Mouse (Mus musculus) CH12.LX (cell line): ENCODE results near the gene Txn2. TPM values are rescaled to one million over a fixed set of nuclear protein-coding genes. Genes with fewer than 3 reads are reported as not detected.

Experiments
- DNase-seq: peaks from one replicate; pipeline ENCODE4 v3.0.0-alpha.2; 2013; ENCODE audit errors: extremely low read depth
- H3K27ac ChIP-seq: 2 replicates; pipeline ENCODE4 v1.5.1; 2012; ENCODE audit warnings: low read depth, mild to moderate bottlenecking, control low read depth, moderate library complexity; ENCODE audit not compliant: insufficient read depth
- H3K27me3 ChIP-seq: replicated peaks from 2 replicates; pipeline ENCODE3; 2012; ENCODE audit warnings: inconsistent platforms
- H3K36me3 ChIP-seq, 2 experiments: replicated peaks in 1 of 2; 2 replicates each; pipeline versions ENCODE3 to v1.6.1; 2012; ENCODE audit warnings: inconsistent platforms in 1 of 2, low read length in 1 of 2, mild to moderate bottlenecking in 1 of 2, mixed read lengths in 1 of 2, moderate library complexity in 1 of 2; ENCODE audit not compliant: control insufficient read depth in 1 of 2, insufficient read depth in 1 of 2
- H3K4me1 ChIP-seq, 2 experiments: 2 replicates each; pipeline ENCODE4 v1.6.1; 2012; ENCODE audit warnings: inconsistent platforms in 1 of 2, moderate library complexity in 1 of 2; ENCODE audit not compliant: insufficient read depth in 2 of 2, control insufficient read depth in 1 of 2
- H3K4me2 ChIP-seq: 2 replicates; pipeline ENCODE4 v1.6.1; 2012; ENCODE audit warnings: low read depth, mild to moderate bottlenecking, control low read depth; ENCODE audit not compliant: poor library complexity, insufficient read depth, severe bottlenecking
- H3K4me3 ChIP-seq, 3 experiments: fragments of 150-350 bp in 1 of 3; sonication (generic) in 1 of 3; replicated peaks in 1 of 3; 2 replicates each; pipeline versions ENCODE3 to v1.5.1; 2011 to 2012; ENCODE audit warnings: low read depth in 2 of 3, low read length in 2 of 3, mild to moderate bottlenecking in 2 of 3, moderate library complexity in 2 of 3, control low read depth in 1 of 3, improper control_type of control experiment in 1 of 3, inconsistent platforms in 1 of 3, mixed read lengths in 1 of 3; ENCODE audit not compliant: poor library complexity in 1 of 3
- H3K79me2 ChIP-seq: replicated peaks from 2 replicates; pipeline ENCODE4 v1.6.1; 2012; ENCODE audit warnings: mild to moderate bottlenecking, moderate library complexity; ENCODE audit not compliant: control insufficient read depth, poor library complexity, insufficient read depth, severe bottlenecking; ENCODE audit errors: extremely low read depth
- H3K9ac ChIP-seq: 2 replicates; pipeline ENCODE4 v1.6.1; 2012; ENCODE audit warnings: low read depth, mild to moderate bottlenecking, control low read depth, moderate library complexity; ENCODE audit not compliant: insufficient read depth
- H3K9me3 ChIP-seq: replicated peaks from 2 replicates; pipeline ENCODE3; 2012; ENCODE audit warnings: low read length, inconsistent platforms, mixed read lengths
- CHD1 ChIP-seq: IDR thresholded peaks from 2 replicates; pipeline ENCODE4 v1.6.1; 2012; ENCODE audit warnings: low read depth, low read length, improper control_type of control experiment, inconsistent platforms
- CHD2 ChIP-seq: IDR thresholded peaks from 2 replicates; pipeline ENCODE4 v1.6.1; 2011; ENCODE audit warnings: low read length, improper control_type of control experiment
- CTCF ChIP-seq, 2 experiments: IDR thresholded peaks in 1 of 2; conservative IDR thresholded peaks in 1 of 2; 2 replicates each; pipeline ENCODE4 v1.5.1; 2011 to 2012; ENCODE audit warnings: low read depth in 2 of 2, low read length in 2 of 2, improper control_type of control experiment in 1 of 2, inconsistent platforms in 1 of 2, mild to moderate bottlenecking in 1 of 2, moderate library complexity in 1 of 2
- IRF4 ChIP-seq: IDR thresholded peaks from 2 replicates; pipeline ENCODE4 v1.6.1; 2014; ENCODE audit warnings: low read depth, mild to moderate bottlenecking, inconsistent platforms, low read length, improper control_type of control experiment
- JUN ChIP-seq: IDR thresholded peaks from 2 replicates; pipeline ENCODE4 v1.6.1; 2011; ENCODE audit warnings: low read depth, mild to moderate bottlenecking, low read length, improper control_type of control experiment, moderate library complexity; ENCODE audit not compliant: insufficient read depth
- MAFK ChIP-seq: IDR thresholded peaks from 2 replicates; pipeline ENCODE4 v1.6.1; 2011; ENCODE audit warnings: low read length, improper control_type of control experiment; ENCODE audit not compliant: insufficient replicate concordance
- MAX ChIP-seq: IDR thresholded peaks from 2 replicates; pipeline ENCODE4 v1.6.1; 2011; ENCODE audit warnings: low read length, improper control_type of control experiment
- MAZ ChIP-seq: IDR thresholded peaks from 2 replicates; pipeline ENCODE4 v1.6.1; 2012; ENCODE audit warnings: low read depth, mild to moderate bottlenecking, inconsistent platforms, low read length, improper control_type of control experiment, moderate library complexity
- MXI1 ChIP-seq: IDR thresholded peaks from 2 replicates; pipeline ENCODE4 v1.6.1; 2011; ENCODE audit warnings: mild to moderate bottlenecking, low read depth, low read length, improper control_type of control experiment
- NELFE ChIP-seq: IDR thresholded peaks from 2 replicates; pipeline ENCODE4 v1.6.1; 2011; ENCODE audit warnings: low read depth, low read length, improper control_type of control experiment
- PAX5 ChIP-seq: IDR thresholded peaks from 2 replicates; pipeline ENCODE4 v1.6.1; 2012; ENCODE audit warnings: low read length, inconsistent platforms, mixed read lengths
- SIN3A ChIP-seq: IDR thresholded peaks from 2 replicates; pipeline ENCODE4 v1.6.1; 2012; ENCODE audit warnings: low read length, improper control_type of control experiment, inconsistent platforms
- SMC3 ChIP-seq: IDR thresholded peaks from 2 replicates; pipeline ENCODE4 v1.6.1; 2011; ENCODE audit warnings: low read depth, low read length, improper control_type of control experiment
- TBP ChIP-seq: conservative IDR thresholded peaks from 2 replicates; pipeline ENCODE4 v1.6.1; 2011; ENCODE audit warnings: low read depth, low read length, improper control_type of control experiment
- UBTF ChIP-seq: IDR thresholded peaks from 2 replicates; pipeline ENCODE4 v1.6.1; 2012; ENCODE audit warnings: low read depth, mild to moderate bottlenecking, inconsistent platforms, low read length, improper control_type of control experiment, moderate library complexity
- USF1 ChIP-seq: IDR thresholded peaks from 2 replicates; pipeline ENCODE4 v1.6.1; 2014; ENCODE audit warnings: low read depth, mild to moderate bottlenecking, inconsistent platforms, low read length, improper control_type of control experiment
- dilution Hi-C: fragments of 300-500 bp; cut with MboI; formaldehyde crosslinking; loops from 2 replicates; pipeline ENCODE4 v1.14.3; 2020; ENCODE audit warnings: low sequenced_read_pairs; ENCODE audit not compliant: extremely low pct_unique_long_range_greater_than_20kb, extremely low pct_ligation_motif_present
- in situ Hi-C: fragments of 300-500 bp; cut with MboI; formaldehyde crosslinking; loops from 3 replicates; pipeline ENCODE4 v1.14.3; 2019; ENCODE audit warnings: low sequenced_read_pairs, low pct_ligation_motif_present, low pct_unique_long_range_greater_than_20kb, mixed read lengths
- polyA plus RNA-seq: library from polyadenylated mRNA; unstranded; fragments of >175 nt; gene quantifications from 2 replicates; pipeline ENCODE4 v1.2.1, GENCODE M21; 2012; ENCODE audit warnings: low read depth; ENCODE audit not compliant: insufficient read length
- total RNA-seq, 2 experiments: library from RNA; depleted of rRNA; stranded (reverse); fragments of 300-350 nt in 1 of 2; fragments of >200 nt in 1 of 2; gene quantifications; 2 replicates each; pipeline ENCODE4 v1.2.3; 2012 to 2014

Gene Txn2
- total and polyA plus RNA-seq, 3 experiments: 22.4 to 209 (median 105) TPM

- TF ChIP-seq MAZ (no peak), SMC3 (no peak), JUN (no peak)
Measured at GRCm38 (mm10) chr15:77955440-77956403, 26.9 kb upstream of the Txn2 start (continued).

GRCm38 (mm10) chr15:77954362-77954761, 25.6 kb upstream of the Txn2 start:
- dilution Hi-C loops: no loop called here

GRCm38 (mm10) chr15:77952921-77953320, 24.1 kb upstream of the Txn2 start:
- Histone ChIP-seq H3K27ac (no peak overlapping the region), H3K27me3 (no peaks in the 10 kb centered on the region), H3K9me3 (peaks cover 4% of the 10 kb centered on the region), H3K79me2 (no peaks in the 10 kb centered on the region), H3K9ac (no peak overlapping the region), H3K4me3 (no peak overlapping the region), H3K4me2 (no peak overlapping the region), H3K4me1 (peaks cover 0 to 3% of the 10 kb centered on the region in 2 experiments; a peak in 1 of 4 replicates), H3K36me3 (peaks cover 0 to 1% of the 10 kb centered on the region in 2 experiments)
- in situ Hi-C loops: loop anchor here (25.0 kb wide), 1 partner anchor 584 kb away; the partner anchor contains the start of genes C1qtnf6 and Sstr3
- DNase-seq: no peak
- dilution Hi-C loops: no loop called here
- TF ChIP-seq NELFE: no peak
- TF ChIP-seq MXI1: no peak
- no peak for TF ChIP-seq TBP
- no peak for TF ChIP-seq CTCF (conservative IDR thresholded peaks at IDR 0.05 in 1 of 2, IDR thresholded peaks at IDR 0.05 in 1 of 2; ENCODE audit: low read depth in 2 of 2, low read length in 2 of 2)
- no peak for TF ChIP-seq IRF4
- no peak for TF ChIP-seq SIN3A
- no peak for TF ChIP-seq PAX5
- TF ChIP-seq MAFK: no peak
- TF ChIP-seq MAX: no peak
- no peak for TF ChIP-seq CHD2
- no peak for TF ChIP-seq CHD1
- TF ChIP-seq USF1: no peak

More at GRCm38 (mm10) chr15:77954362-77954761, 25.6 kb upstream of the Txn2 start:
- Histone ChIP-seq H3K36me3 (peaks cover 12 to 14% of the 10 kb centered on the region in 2 experiments), H3K27ac (no peak overlapping the region), H3K9ac (no peak overlapping the region), H3K4me2 (no peak overlapping the region), H3K4me1 (peaks cover 0 to 3% of the 10 kb centered on the region in 2 experiments; a peak in 1 of 4 replicates), H3K4me3 (no peak overlapping the region), H3K27me3 (no peaks in the 10 kb centered on the region), H3K79me2 (no peaks in the 10 kb centered on the region), H3K9me3 (peaks cover 4% of the 10 kb centered on the region)
- DNase-seq: no peak
- TF ChIP-seq MXI1 (no peak), UBTF (no peak), CHD1 (no peak), MAFK (no peak)
- in situ Hi-C loops: loop anchor here (25.0 kb wide), 1 partner anchor 583 kb away; the partner anchor contains the start of genes C1qtnf6 and Sstr3
